Mouse (Mus musculus) kidney, postnatal 25 days (tissue): Measurements from ENCODE around the gene Slc12a9.
"Not testable (repeated sequence)": the region's sequence is repeated elsewhere in the genome, so short reads cannot be mapped to it uniquely, and the experiment has no call there.

Source experiments
- DNase-seq, 2 experiments: peaks; one replicate each; pipeline ENCODE4 v3.0.0; 2021; ENCODE audit warnings: mixed read lengths in 2 of 2

Gene Slc12a9

GRCm38 (mm10) chr5:137286655-137287031 is 46.8 kb downstream of the Slc12a9 start:
- peak; percentile 88 to 94 for DNase-seq

DNA sequence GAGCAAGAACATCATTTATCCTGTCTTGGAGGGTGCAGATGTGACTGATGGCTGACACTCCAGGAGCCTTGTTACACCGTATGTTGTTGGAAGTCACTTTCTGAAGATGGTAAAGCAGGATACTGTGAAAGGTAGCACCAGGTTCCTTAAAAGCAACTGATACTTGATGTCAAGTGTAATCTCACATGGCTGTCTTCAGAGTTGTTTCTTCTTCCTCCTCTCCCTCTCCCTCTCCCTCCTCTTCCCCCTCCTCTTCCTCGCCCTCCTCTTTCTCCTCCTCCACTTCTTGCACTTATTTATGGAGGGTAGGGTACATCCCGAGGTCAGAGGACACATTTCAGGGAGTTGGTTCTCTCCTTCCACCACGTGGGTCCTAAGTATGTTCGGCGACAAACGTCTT is 47.4 kb downstream of the Slc12a9 start:
- DNase-seq: no peak

- DNase-seq: peak in 1 of 2 experiments; percentile 63
These were observed 48.4 kb downstream of the Slc12a9 start for GRCm38 (mm10) chr5:137285045-137285444.

DNA sequence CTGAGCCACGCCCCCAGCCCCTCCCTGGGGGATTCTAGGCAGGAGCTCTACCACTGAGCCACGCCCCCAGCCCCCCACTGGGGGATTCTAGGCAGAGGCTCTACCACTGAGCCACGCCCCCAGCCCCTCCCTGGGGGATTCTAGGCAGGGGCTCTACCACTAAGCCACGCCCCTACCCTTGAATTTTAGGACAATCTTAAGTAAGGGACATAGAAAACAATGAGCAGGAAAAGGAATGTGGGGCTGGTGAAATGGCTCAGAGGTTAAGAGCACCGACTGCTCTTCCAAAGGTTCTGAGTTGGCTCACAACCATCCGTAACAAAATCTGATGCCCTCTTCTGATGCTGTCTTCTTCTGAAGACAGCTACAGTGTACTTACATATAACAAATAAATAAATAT is 49.0 kb downstream of the Slc12a9 start:
- DNase-seq: not testable (repeated sequence)

- peak in 1 of 2 experiments; percentile 54 for DNase-seq
These were observed 55.7 kb downstream of the Slc12a9 start for GRCm38 (mm10) chr5:137277360-137278342.

DNA sequence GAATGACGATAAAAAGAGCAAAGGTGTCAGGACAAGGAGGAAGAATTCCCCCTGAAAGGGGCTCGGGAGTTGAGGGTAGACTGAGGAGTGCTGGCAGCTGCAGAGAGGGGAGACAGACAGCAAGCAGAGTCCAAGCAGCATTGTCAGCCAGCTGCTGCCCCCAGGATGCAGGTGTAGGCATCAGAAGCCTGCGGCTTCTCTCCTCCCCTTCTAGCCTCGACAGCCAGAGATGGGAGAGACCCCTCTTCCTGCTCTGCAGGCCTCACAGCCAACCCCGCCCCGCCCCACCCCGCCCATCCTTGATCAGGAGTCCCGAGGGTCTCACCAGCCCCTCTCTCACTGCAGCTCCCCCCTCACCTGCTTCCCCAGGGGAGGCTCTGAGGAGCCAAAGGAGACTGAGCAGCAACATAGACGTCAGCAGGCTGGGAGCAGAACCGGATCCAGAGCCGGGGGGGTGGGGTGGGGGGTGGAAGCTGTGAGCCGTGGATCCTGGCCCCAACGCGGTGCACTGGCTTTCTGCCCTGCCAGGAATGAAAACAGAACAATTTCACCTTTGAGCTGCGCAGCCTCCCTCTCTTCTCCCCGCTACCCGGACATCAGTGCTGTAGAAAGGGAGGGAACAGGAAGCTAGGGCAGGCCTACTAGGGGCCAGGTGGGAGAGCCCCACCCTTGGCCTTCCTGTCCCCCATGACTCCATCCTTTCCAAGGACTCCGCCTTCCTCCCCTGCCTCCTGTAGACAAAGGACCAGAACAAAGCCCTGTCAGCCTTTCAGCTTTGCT is 65.1 kb downstream of the Slc12a9 start:
- DNase-seq: peak; percentile 23 to 65

- DNase-seq: no peak
These were observed 68.6 kb downstream of the Slc12a9 start for GRCm38 (mm10) chr5:137264787-137265186.
